Mouse (Mus musculus): ENCODE measurements at regions not wholly inside any gene's neighbourhood (a gene's known extent, or its start where the extent isn't known, plus 50 kb on each side); places are given as distances from the start of the nearest gene placed in this dataset.

GRCm38 (mm10) chr14:76834084-76834483, 202.5 kb upstream of the Ccdc122 start:
- no peak for DNase-seq (ENCODE audit: low spot score)
- Histone ChIP-seq H3K4me3 (ENCODE audit: low read depth, low read length) (no peak overlapping the region), H3K4me2 (ENCODE audit: low read depth) (no peak overlapping the region), H3K9me3 (ENCODE audit: control insufficient read depth, low read length) (no peaks in the 10 kb centered on the region), H3K36me3 (ENCODE audit: control insufficient read depth, insufficient read depth, low read length) (no peaks in the 10 kb centered on the region), H3K27me3 (ENCODE audit: control insufficient read depth, insufficient read depth, low read length) (no peaks in the 10 kb centered on the region), H3K4me1 (ENCODE audit: control insufficient read depth, insufficient read depth, low read length) (no peaks in the 10 kb centered on the region), H3K27ac (ENCODE audit: low read depth, low read length) (no peak overlapping the region), H3K9ac (ENCODE audit: low read length) (no peak overlapping the region)
- no peak for ATAC-seq (ENCODE audit: insufficient read depth, low FRiP score, low TSS enrichment)
- 79% methylated on average over 6 of the region's 6 CpGs for WGBS

GRCm38 (mm10) chr14:76829161-76829510, 207.4 kb upstream of the Ccdc122 start:
- Histone ChIP-seq H3K27ac (ENCODE audit: low read depth, low read length) (no peak overlapping the region), H3K4me2 (ENCODE audit: low read depth) (no peak overlapping the region), H3K36me3 (ENCODE audit: control insufficient read depth, insufficient read depth, low read length) (no peaks in the 10 kb centered on the region), H3K9ac (ENCODE audit: low read length) (no peak overlapping the region), H3K27me3 (ENCODE audit: control insufficient read depth, insufficient read depth, low read length) (no peaks in the 10 kb centered on the region), H3K4me1 (ENCODE audit: control insufficient read depth, insufficient read depth, low read length) (no peaks in the 10 kb centered on the region), H3K9me3 (ENCODE audit: control insufficient read depth, low read length) (no peaks in the 10 kb centered on the region), H3K4me3 (ENCODE audit: low read depth, low read length) (no peak overlapping the region)
- DNase-seq (ENCODE audit: low spot score) (no peak), ATAC-seq (ENCODE audit: insufficient read depth, low FRiP score, low TSS enrichment) (no peak)
- WGBS: 78% methylated on average over 1 of the region's 1 CpGs

GRCm38 (mm10) chr14:76828453-76829160, 208.0 kb upstream of the Ccdc122 start:
- Histone ChIP-seq H3K9me3 (ENCODE audit: control insufficient read depth, low read length) (no peaks in the 10 kb centered on the region), H3K4me2 (ENCODE audit: low read depth) (no peak overlapping the region), H3K4me1 (ENCODE audit: control insufficient read depth, insufficient read depth, low read length) (no peaks in the 10 kb centered on the region), H3K27ac (ENCODE audit: low read depth, low read length) (no peak overlapping the region), H3K4me3 (ENCODE audit: low read depth, low read length) (no peak overlapping the region), H3K9ac (ENCODE audit: low read length) (no peak overlapping the region), H3K27me3 (ENCODE audit: control insufficient read depth, insufficient read depth, low read length) (no peaks in the 10 kb centered on the region), H3K36me3 (ENCODE audit: control insufficient read depth, insufficient read depth, low read length) (no peaks in the 10 kb centered on the region)
- ATAC-seq (ENCODE audit: insufficient read depth, low FRiP score, low TSS enrichment) (no peak), DNase-seq (ENCODE audit: low spot score) (no peak)
- 83% methylated on average over 10 of the region's 10 CpGs for WGBS

- ATAC-seq (ENCODE audit: insufficient read depth, low FRiP score, low TSS enrichment) (no peak), DNase-seq (ENCODE audit: low spot score) (no peak)
- Histone ChIP-seq H3K9me3 (ENCODE audit: control insufficient read depth, low read length) (no peaks in the 10 kb centered on the region), H3K36me3 (ENCODE audit: control insufficient read depth, insufficient read depth, low read length) (no peaks in the 10 kb centered on the region), H3K27me3 (ENCODE audit: control insufficient read depth, insufficient read depth, low read length) (no peaks in the 10 kb centered on the region), H3K4me3 (ENCODE audit: low read depth, low read length) (no peak overlapping the region), H3K4me2 (ENCODE audit: low read depth) (no peak overlapping the region), H3K27ac (ENCODE audit: low read depth, low read length) (no peak overlapping the region), H3K9ac (ENCODE audit: low read length) (no peak overlapping the region), H3K4me1 (ENCODE audit: control insufficient read depth, insufficient read depth, low read length) (no peaks in the 10 kb centered on the region)
- WGBS: 95% methylated on average over 3 of the region's 3 CpGs
These were observed 212.5 kb upstream of the Ccdc122 start for GRCm38 (mm10) chr14:76824066-76824465.

GRCm38 (mm10) chr14:76822766-76823325, 213.7 kb upstream of the Ccdc122 start:
- WGBS: 78% methylated on average over 9 of the region's 9 CpGs

GRCm38 (mm10) chr14:76821892-76822291, 214.7 kb upstream of the Ccdc122 start:
- ATAC-seq (ENCODE audit: insufficient read depth, low FRiP score, low TSS enrichment): no peak
- H3K4me2 ChIP-seq (ENCODE audit: low read depth): no peak overlapping the region
- H3K27ac ChIP-seq (ENCODE audit: low read depth, low read length): no peak overlapping the region
- no peak overlapping the region for H3K9ac ChIP-seq (ENCODE audit: low read length)
- WGBS: 68% methylated on average over 8 of the region's 8 CpGs
- H3K36me3 ChIP-seq (ENCODE audit: control insufficient read depth, insufficient read depth, low read length): no peaks in the 10 kb centered on the region
- H3K4me3 ChIP-seq (ENCODE audit: low read depth, low read length): no peak overlapping the region
- no peak for DNase-seq (ENCODE audit: low spot score)
- H3K27me3 ChIP-seq (ENCODE audit: control insufficient read depth, insufficient read depth, low read length): no peaks in the 10 kb centered on the region
- H3K4me1 ChIP-seq (ENCODE audit: control insufficient read depth, insufficient read depth, low read length): no peaks in the 10 kb centered on the region
- no peaks in the 10 kb centered on the region for H3K9me3 ChIP-seq (ENCODE audit: control insufficient read depth, low read length)

More at GRCm38 (mm10) chr14:76822766-76823325, 213.7 kb upstream of the Ccdc122 start:
- Histone ChIP-seq H3K9ac (ENCODE audit: low read length) (no peak overlapping the region), H3K9me3 (ENCODE audit: control insufficient read depth, low read length) (no peaks in the 10 kb centered on the region), H3K4me2 (ENCODE audit: low read depth) (no peak overlapping the region), H3K27me3 (ENCODE audit: control insufficient read depth, insufficient read depth, low read length) (no peaks in the 10 kb centered on the region), H3K4me1 (ENCODE audit: control insufficient read depth, insufficient read depth, low read length) (no peaks in the 10 kb centered on the region), H3K4me3 (ENCODE audit: low read depth, low read length) (no peak overlapping the region), H3K36me3 (ENCODE audit: control insufficient read depth, insufficient read depth, low read length) (no peaks in the 10 kb centered on the region), H3K27ac (ENCODE audit: low read depth, low read length) (no peak overlapping the region)
- ATAC-seq (ENCODE audit: insufficient read depth, low FRiP score, low TSS enrichment) (no peak), DNase-seq (ENCODE audit: low spot score) (no peak)

GRCm38 (mm10) chr14:76821484-76821883, 215.1 kb upstream of the Ccdc122 start:
- ATAC-seq (ENCODE audit: insufficient read depth, low FRiP score, low TSS enrichment): no peak
- Histone ChIP-seq H3K27ac (ENCODE audit: low read depth, low read length) (no peak overlapping the region), H3K4me3 (ENCODE audit: low read depth, low read length) (no peak overlapping the region), H3K9me3 (ENCODE audit: control insufficient read depth, low read length) (no peaks in the 10 kb centered on the region), H3K27me3 (ENCODE audit: control insufficient read depth, insufficient read depth, low read length) (no peaks in the 10 kb centered on the region), H3K4me1 (ENCODE audit: control insufficient read depth, insufficient read depth, low read length) (no peaks in the 10 kb centered on the region), H3K36me3 (ENCODE audit: control insufficient read depth, insufficient read depth, low read length) (no peaks in the 10 kb centered on the region), H3K4me2 (ENCODE audit: low read depth) (no peak overlapping the region), H3K9ac (ENCODE audit: low read length) (no peak overlapping the region)
- DNase-seq (ENCODE audit: low spot score): no peak
- 72% methylated on average over 7 of the region's 7 CpGs for whole genome bisulfite sequencing

- no peak for DNase-seq (ENCODE audit: low spot score)
- Histone ChIP-seq H3K4me2 (ENCODE audit: low read depth) (no peak overlapping the region), H3K9me3 (ENCODE audit: control insufficient read depth, low read length) (no peaks in the 10 kb centered on the region), H3K9ac (ENCODE audit: low read length) (no peak overlapping the region), H3K27ac (ENCODE audit: low read depth, low read length) (no peak overlapping the region), H3K4me3 (ENCODE audit: low read depth, low read length) (no peak overlapping the region), H3K4me1 (ENCODE audit: control insufficient read depth, insufficient read depth, low read length) (no peaks in the 10 kb centered on the region), H3K27me3 (ENCODE audit: control insufficient read depth, insufficient read depth, low read length) (no peaks in the 10 kb centered on the region), H3K36me3 (ENCODE audit: control insufficient read depth, insufficient read depth, low read length) (no peaks in the 10 kb centered on the region)
- no peak for ATAC-seq (ENCODE audit: insufficient read depth, low FRiP score, low TSS enrichment)
- WGBS: 66% methylated on average over 6 of the region's 6 CpGs
These were observed 215.6 kb upstream of the Ccdc122 start for GRCm38 (mm10) chr14:76820989-76821388.

- no peak overlapping the region for H3K9ac ChIP-seq (ENCODE audit: low read length)
- H3K4me1 ChIP-seq (ENCODE audit: control insufficient read depth, insufficient read depth, low read length): no peaks in the 10 kb centered on the region
- no peaks in the 10 kb centered on the region for H3K36me3 ChIP-seq (ENCODE audit: control insufficient read depth, insufficient read depth, low read length)
- no peak overlapping the region for H3K4me2 ChIP-seq (ENCODE audit: low read depth)
- 62% methylated on average over 8 of the region's 8 CpGs for WGBS
- H3K27me3 ChIP-seq (ENCODE audit: control insufficient read depth, insufficient read depth, low read length): no peaks in the 10 kb centered on the region
- no peak overlapping the region for H3K27ac ChIP-seq (ENCODE audit: low read depth, low read length)
- H3K4me3 ChIP-seq (ENCODE audit: low read depth, low read length): no peak overlapping the region
- DNase-seq (ENCODE audit: low spot score) (no peak), ATAC-seq (ENCODE audit: insufficient read depth, low FRiP score, low TSS enrichment) (no peak)
- no peaks in the 10 kb centered on the region for H3K9me3 ChIP-seq (ENCODE audit: control insufficient read depth, low read length)
These were observed 216.9 kb upstream of the Ccdc122 start for GRCm38 (mm10) chr14:76819690-76820089.
